Mouse (Mus musculus): ENCODE results near the gene Asna1. TPM values are rescaled to one million over a fixed set of nuclear protein-coding genes. Genes with fewer than 3 reads are reported as not detected.
A peak's percentile ranks its signal among the peaks of the same experiment; 100 is the strongest.

Asna1 gene
- total and polyA plus RNA-seq, 2 experiments from 2014 or later = 136 to 153 TPM

DNA sequence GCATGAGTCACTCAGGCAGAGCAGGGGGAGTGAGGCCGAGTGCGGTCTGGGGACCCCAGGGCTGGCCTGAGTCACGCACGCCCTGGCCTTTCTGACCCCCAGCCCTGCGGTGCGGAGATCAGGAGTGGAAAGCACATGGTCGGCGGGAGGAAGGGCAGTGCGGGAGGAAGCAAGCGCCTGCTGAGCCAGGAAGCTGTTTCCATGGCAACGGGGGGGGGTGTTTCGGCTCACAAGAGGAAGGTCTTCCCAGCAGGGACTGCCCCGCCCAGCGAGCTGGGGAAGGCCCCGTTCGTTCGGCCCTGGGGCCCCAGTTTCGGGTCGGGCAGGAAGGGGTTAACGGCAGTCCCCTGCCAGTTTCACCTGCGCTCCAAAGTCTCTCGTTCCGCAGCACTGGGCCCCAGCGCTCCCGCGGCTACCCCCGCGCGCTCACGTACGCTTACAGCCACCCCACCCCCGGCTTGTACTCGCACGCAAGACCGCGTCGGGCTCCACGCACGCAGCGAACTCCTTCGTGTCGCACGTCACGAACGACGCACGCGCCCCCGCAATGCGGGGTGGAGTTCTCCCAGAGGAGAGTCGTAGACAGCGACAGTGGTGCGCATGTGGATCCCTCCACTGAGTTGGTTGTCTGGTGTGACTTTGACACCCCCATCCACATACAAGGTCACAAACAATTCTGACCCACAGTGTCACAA, 39.2 kb downstream of the Asna1 start:
- TF ChIP-seq CTCF (IDR thresholded peaks at IDR 0.05; ENCODE audit: low read depth) = no peak
- Histone ChIP-seq H3K36me3 (ENCODE audit: insufficient read depth) (no peaks in the 10 kb centered on the region), H3K4me1 (ENCODE audit: insufficient read depth) (peaks cover 15% of the 10 kb centered on the region), H3K9me3 (ENCODE audit: low read length) (no peaks in the 10 kb centered on the region), H3K27ac (ENCODE audit: low read depth, low read length) (peak overlapping the region; percentile 78), H3K4me3 (ENCODE audit: low read depth, low read length) (peak overlapping the region; percentile 54), H3K9ac (peak overlapping the region; percentile 61), H3K27me3 (ENCODE audit: insufficient read depth, low read length) (no peaks in the 10 kb centered on the region; the same call in 1 of the 2 replicates), H3K4me2 (ENCODE audit: low read depth) (peak overlapping the region; percentile 98)
- ATAC-seq (peak; percentile 87), DNase-seq (peak; percentile 96)
- under 1% methylated on average over 53 of the region's 53 CpGs for whole genome bisulfite sequencing

DNA sequence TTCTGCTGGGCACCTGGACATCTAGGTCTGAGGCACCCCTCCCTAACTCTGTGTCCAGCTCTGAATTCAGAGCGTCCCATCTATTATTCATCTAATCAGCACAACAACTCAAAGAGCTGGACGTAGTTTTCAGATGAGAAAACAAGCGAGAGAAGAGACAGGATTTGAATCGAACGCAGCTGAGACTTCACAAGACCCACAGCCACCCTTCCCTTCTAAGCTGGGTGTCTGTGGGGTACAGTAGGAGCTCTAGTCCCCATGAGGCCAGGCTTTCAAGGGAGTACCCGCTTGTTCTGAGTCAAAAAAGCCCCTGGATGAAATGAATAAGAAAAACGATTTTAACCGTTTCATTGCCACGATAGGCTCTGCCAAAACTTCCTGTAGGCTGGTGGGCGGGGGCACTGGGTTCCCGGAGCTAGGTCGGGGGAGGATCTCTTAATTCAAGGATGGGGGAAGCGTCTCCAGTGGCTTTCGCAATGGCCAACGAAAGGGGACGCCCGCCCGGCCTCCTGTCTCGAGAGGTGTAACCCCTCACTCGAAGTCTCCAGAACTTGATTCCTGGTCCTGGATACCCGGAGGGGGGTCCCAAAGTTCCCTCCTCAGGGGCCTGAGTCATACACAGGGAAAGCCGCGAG, 39.9 kb downstream of the Asna1 start:
- Histone ChIP-seq H3K4me3 (ENCODE audit: low read depth, low read length) (peak overlapping the region; percentile 54), H3K36me3 (ENCODE audit: insufficient read depth) (no peaks in the 10 kb centered on the region), H3K9ac (peak overlapping the region; percentile 61), H3K27ac (ENCODE audit: low read depth, low read length) (peak overlapping the region; percentile 78), H3K4me1 (ENCODE audit: insufficient read depth) (peaks cover 15% of the 10 kb centered on the region), H3K27me3 (ENCODE audit: insufficient read depth, low read length) (no peaks in the 10 kb centered on the region; the same call in 1 of the 2 replicates), H3K4me2 (ENCODE audit: low read depth) (peak overlapping the region; percentile 98), H3K9me3 (ENCODE audit: low read length) (no peaks in the 10 kb centered on the region)
- no peak for TF ChIP-seq CTCF (IDR thresholded peaks at IDR 0.05; ENCODE audit: low read depth)
- WGBS = 1% methylated on average over 23 of the region's 23 CpGs
- DNase-seq (no peak), ATAC-seq (no peak)

DNA sequence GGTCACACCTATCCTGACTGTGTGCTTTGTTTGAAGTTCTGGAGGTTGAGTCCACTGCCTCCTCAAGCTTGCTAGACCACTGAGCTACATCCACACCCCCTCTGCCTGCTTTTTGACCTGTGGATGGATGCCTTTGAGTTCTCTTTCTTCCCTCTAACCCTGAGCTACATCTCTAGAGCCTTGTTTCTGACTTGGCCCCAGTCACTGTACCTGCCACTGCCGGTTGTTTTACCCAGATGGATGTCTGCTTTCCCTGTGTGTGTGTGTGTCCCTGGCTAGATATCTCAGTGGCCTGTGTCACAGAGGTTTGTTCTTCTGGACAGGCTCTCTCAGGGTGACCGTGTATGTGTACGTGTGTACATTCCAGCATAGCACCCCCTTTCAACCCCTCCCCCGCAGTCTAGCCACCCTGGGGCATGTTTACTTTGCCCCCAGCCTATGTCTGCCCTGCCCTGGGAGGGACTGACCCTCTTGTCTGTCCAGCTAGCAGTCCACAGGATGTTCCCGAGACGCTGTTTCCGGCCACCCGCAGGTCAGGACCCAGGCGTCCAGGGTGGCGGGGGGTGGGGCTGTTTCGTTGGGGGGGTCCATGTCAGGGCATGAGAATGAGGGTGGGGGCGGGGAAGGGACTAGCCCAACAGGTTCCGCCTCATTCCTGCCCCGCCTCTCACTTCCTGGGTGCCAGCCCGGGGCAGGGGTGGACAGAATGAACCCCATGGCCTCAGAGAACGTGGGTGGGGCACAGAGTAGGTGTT, 40.6 kb downstream of the Asna1 start:
- no peak for DNase-seq
- Histone ChIP-seq H3K4me1 (ENCODE audit: insufficient read depth) (peaks cover 18% of the 10 kb centered on the region), H3K27ac (ENCODE audit: low read depth, low read length) (peak overlapping the region; percentile 78; the same call in 1 of the 2 replicates), H3K4me3 (ENCODE audit: low read depth, low read length) (peak overlapping the region; percentile 54), H3K36me3 (ENCODE audit: insufficient read depth) (no peaks in the 10 kb centered on the region), H3K9me3 (ENCODE audit: low read length) (no peaks in the 10 kb centered on the region), H3K4me2 (ENCODE audit: low read depth) (peak overlapping the region; percentile 98), H3K27me3 (ENCODE audit: insufficient read depth, low read length) (no peaks in the 10 kb centered on the region; the same call in 1 of the 2 replicates), H3K9ac (0 out of 2 replicates have a peak overlapping the region, but pooled peaks have one; percentile 61)
- no peak for TF ChIP-seq CTCF (IDR thresholded peaks at IDR 0.05; ENCODE audit: low read depth)
- ATAC-seq = no peak
- WGBS = 23% methylated on average over 16 of the region's 16 CpGs

DNA sequence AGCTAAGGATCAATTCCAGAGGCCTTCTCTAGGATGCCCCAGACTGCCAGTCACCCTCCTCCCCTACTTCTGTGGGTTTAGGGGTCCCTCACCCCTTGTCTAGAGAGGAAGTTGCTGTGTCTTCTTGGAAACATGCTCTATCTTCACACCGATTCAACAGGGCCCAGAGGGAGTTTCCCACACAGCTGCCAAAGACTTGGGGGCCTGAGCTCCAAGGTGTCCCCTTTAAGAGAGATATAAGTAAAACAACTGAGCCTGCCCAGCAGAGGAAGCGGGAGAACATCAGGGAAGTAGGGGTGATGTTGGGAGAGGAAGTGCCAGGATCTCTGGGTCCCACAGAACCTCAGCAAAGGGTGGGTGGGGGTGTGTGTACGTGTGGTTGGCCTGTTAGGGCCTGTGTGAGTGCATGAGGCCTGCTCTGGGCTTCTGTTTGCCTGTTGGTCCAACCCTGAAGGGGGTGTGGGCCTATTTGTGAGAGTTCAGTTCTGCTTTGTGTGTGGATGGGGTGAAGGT, 42.5 kb downstream of the Asna1 start:
- no peaks in the 10 kb centered on the region for H3K9me3 ChIP-seq (ENCODE audit: low read length)
- TF ChIP-seq CTCF (IDR thresholded peaks at IDR 0.05; ENCODE audit: low read depth) = no peak
- H3K27ac ChIP-seq (ENCODE audit: low read depth, low read length) = no peak overlapping the region
- H3K4me1 ChIP-seq (ENCODE audit: insufficient read depth) = peaks cover 24% of the 10 kb centered on the region; the same call in 1 of the 2 replicates
- no peak overlapping the region for H3K4me2 ChIP-seq (ENCODE audit: low read depth)
- WGBS = 70% methylated on average over 3 of the region's 3 CpGs
- H3K9ac ChIP-seq = no peak overlapping the region
- no peak overlapping the region for H3K4me3 ChIP-seq (ENCODE audit: low read depth, low read length)
- no peak for ATAC-seq
- H3K36me3 ChIP-seq (ENCODE audit: insufficient read depth) = no peaks in the 10 kb centered on the region
- no peaks in the 10 kb centered on the region for H3K27me3 ChIP-seq (ENCODE audit: insufficient read depth, low read length)
- DNase-seq = no peak

DNA sequence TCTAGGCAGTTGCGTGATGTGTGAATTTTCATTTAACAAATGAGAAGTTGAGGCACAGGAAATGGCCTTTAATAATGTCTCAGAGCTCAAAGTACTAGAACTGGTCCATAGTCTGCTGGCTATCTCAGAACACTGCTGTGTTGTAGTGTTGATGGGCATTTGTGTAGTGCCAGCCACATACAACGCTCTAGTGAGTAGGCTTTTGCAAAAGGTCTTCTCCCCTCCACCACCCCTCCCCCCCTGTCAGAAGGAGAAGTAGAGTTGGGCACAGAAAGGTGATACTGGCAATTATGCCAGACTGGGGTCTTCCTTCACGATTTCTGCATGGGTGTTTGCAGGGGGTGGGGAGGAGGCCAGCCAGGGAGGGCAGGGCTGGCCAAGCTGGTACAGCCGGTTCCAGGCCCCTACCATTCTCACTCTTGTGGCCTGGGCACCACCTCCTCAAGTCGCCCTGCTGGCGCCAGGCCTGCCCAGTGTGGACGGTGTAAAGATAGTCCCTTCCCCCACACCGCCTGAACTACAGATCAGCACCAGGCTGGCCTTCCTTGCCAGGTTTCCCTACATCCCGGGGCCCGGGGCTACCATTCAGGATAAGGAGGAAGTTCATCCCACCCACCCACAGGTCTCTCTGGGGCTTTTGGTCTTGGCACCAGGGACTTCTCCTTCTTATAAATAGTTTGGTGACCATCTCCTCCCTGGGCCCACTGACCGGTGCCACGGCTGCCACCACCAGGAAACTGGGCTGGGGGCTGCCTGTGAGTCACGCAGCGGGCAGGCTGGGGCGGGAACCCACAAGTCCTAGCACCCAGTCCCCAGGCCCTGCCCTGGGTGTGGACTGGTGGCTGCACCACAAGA, 43.2 kb downstream of the Asna1 start:
- no peak for TF ChIP-seq CTCF (IDR thresholded peaks at IDR 0.05; ENCODE audit: low read depth)
- H3K27me3 ChIP-seq (ENCODE audit: insufficient read depth, low read length) = no peaks in the 10 kb centered on the region
- H3K9ac ChIP-seq = no peak overlapping the region
- WGBS = 75% methylated on average over 15 of the region's 15 CpGs
- H3K4me2 ChIP-seq (ENCODE audit: low read depth) = no peak overlapping the region
- no peaks in the 10 kb centered on the region for H3K9me3 ChIP-seq (ENCODE audit: low read length)
- DNase-seq (no peak), ATAC-seq (no peak)
- no peaks in the 10 kb centered on the region for H3K36me3 ChIP-seq (ENCODE audit: insufficient read depth)
- no peak overlapping the region for H3K4me3 ChIP-seq (ENCODE audit: low read depth, low read length)
- no peak overlapping the region for H3K27ac ChIP-seq (ENCODE audit: low read depth, low read length)
- H3K4me1 ChIP-seq (ENCODE audit: insufficient read depth) = peaks cover 28% of the 10 kb centered on the region; the same call in 1 of the 2 replicates
